Mouse (Mus musculus): ENCODE data around the gene Itga8. TPM values are rescaled to one million over a fixed set of nuclear protein-coding genes. Genes with fewer than 3 reads are reported as not detected.

The Itga8 gene
- polyA plus RNA-seq, 1 experiment, result 0.91 TPM

- Histone ChIP-seq H3K27ac (replicated peaks; ENCODE audit: low read depth, low read length) (no peak overlapping the region), H3K4me1 (ENCODE audit: control insufficient read depth, insufficient read depth, insufficient read length, low read length) (no peaks in the 10 kb centered on the region), H3K4me3 (ENCODE audit: insufficient read depth, low read depth, low read length) (no peak overlapping the region)
Measured at GRCm38 (mm10) chr2:12314028-12314427, 12.3 kb upstream of the Itga8 start.

DNA sequence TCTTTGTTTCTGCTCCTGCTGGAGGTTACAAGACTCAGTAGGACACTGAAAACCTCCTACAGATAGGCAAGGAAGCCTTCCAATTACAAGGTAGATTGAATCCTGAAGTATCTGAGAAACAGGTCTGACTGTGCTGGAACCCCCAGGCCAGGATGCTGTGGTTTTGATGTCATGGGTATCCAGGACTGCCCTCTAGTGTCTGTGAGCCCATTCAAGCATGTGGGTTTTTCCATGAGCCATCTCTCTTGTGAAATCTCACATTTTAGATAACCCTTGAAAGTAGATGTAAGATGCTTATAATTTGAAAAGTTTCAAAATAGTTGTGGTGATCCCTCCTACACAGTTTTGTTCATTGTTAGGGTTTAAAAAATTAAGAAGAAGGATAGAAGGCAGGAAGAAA lies 6.7 kb upstream of the Itga8 start:
- no peak overlapping the region for H3K27ac ChIP-seq (replicated peaks; ENCODE audit: low read depth, low read length)
- H3K4me1 ChIP-seq (ENCODE audit: control insufficient read depth, insufficient read depth, insufficient read length, low read length), result no peaks in the 10 kb centered on the region
- no peak overlapping the region for H3K4me3 ChIP-seq (ENCODE audit: insufficient read depth, low read depth, low read length)

GRCm38 (mm10) chr2:12307311-12307710 lies 5.6 kb upstream of the Itga8 start:
- no peak overlapping the region for H3K4me3 ChIP-seq (ENCODE audit: insufficient read depth, low read depth, low read length)
- no peaks in the 10 kb centered on the region for H3K4me1 ChIP-seq (ENCODE audit: control insufficient read depth, insufficient read depth, insufficient read length, low read length)
- H3K27ac ChIP-seq (replicated peaks; ENCODE audit: low read depth, low read length), result no peak overlapping the region

GRCm38 (mm10) chr2:12305064-12305650 lies 3.4 kb upstream of the Itga8 start:
- Histone ChIP-seq H3K4me1 (ENCODE audit: control insufficient read depth, insufficient read depth, insufficient read length, low read length) (no peaks in the 10 kb centered on the region), H3K4me3 (ENCODE audit: insufficient read depth, low read depth, low read length) (no peak overlapping the region), H3K27ac (replicated peaks; ENCODE audit: low read depth, low read length) (no peak overlapping the region)

- H3K4me3 ChIP-seq (ENCODE audit: insufficient read depth, low read depth, low read length), result no peak overlapping the region; the same call in 1 of the 2 replicates
Measured at GRCm38 (mm10) chr2:12300449-12301228, 1.1 kb downstream of the Itga8 start.

DNA sequence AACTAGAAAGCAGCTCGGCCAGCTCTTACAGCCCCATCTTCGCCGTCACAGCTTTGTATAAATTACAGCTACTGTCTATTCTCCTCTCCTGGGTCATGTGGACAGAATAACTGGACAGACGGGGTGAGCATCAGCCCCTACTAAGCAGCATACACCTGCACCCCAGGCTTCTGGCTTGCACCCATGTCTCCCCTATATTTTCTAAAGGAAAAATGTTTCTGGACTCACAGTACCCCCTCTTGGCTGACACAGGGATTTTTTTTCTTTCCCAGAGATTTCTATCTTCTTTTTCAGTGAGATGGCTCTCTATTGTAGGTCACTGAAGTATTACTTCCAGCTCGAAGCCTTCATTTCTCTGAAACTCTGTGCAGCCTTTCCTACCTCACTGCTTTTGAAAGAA lies 4.4 kb downstream of the Itga8 start:
- Histone ChIP-seq H3K4me1 (ENCODE audit: control insufficient read depth, insufficient read depth, insufficient read length, low read length) (no peaks in the 10 kb centered on the region), H3K27ac (replicated peaks; ENCODE audit: low read depth, low read length) (no peak overlapping the region), H3K4me3 (ENCODE audit: insufficient read depth, low read depth, low read length) (no peak overlapping the region)

More at GRCm38 (mm10) chr2:12300449-12301228, 1.1 kb downstream of the Itga8 start:
- Histone ChIP-seq H3K4me1 (ENCODE audit: control insufficient read depth, insufficient read depth, insufficient read length, low read length) (no peaks in the 10 kb centered on the region), H3K27ac (replicated peaks; ENCODE audit: low read depth, low read length) (no peak overlapping the region)

GRCm38 (mm10) chr2:12295150-12295549 lies 6.6 kb downstream of the Itga8 start:
- no peaks in the 10 kb centered on the region for H3K4me1 ChIP-seq (ENCODE audit: control insufficient read depth, insufficient read depth, insufficient read length, low read length)

GRCm38 (mm10) chr2:12294060-12294459 lies 7.7 kb downstream of the Itga8 start:
- Histone ChIP-seq H3K27ac (replicated peaks; ENCODE audit: low read depth, low read length) (no peak overlapping the region), H3K4me1 (ENCODE audit: control insufficient read depth, insufficient read depth, insufficient read length, low read length) (no peaks in the 10 kb centered on the region), H3K4me3 (ENCODE audit: insufficient read depth, low read depth, low read length) (no peak overlapping the region)

More at GRCm38 (mm10) chr2:12295150-12295549, 6.6 kb downstream of the Itga8 start:
- H3K27ac ChIP-seq (replicated peaks; ENCODE audit: low read depth, low read length), result no peak overlapping the region
- no peak overlapping the region for H3K4me3 ChIP-seq (ENCODE audit: insufficient read depth, low read depth, low read length)

DNA sequence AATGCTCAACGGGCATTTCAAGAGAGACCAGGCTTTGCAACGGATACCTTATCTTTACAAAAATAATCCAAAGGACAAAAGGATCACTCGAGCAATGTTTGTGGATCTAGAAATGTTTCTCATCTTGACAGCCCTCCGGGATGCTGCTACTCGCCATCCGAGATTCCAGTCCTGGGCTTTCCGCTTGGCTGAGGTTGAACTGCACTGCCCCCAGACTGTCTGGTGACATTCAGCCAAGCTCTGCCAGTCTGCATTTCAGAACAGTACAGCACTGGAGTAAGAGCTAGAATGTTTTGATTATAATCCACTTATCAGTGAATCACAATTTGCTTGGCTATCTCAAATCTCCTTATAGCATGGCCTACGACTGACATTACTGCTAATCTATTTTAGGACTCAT lies 8.3 kb downstream of the Itga8 start:
- Histone ChIP-seq H3K27ac (replicated peaks; ENCODE audit: low read depth, low read length) (no peak overlapping the region), H3K4me3 (ENCODE audit: insufficient read depth, low read depth, low read length) (no peak overlapping the region), H3K4me1 (ENCODE audit: control insufficient read depth, insufficient read depth, insufficient read length, low read length) (no peaks in the 10 kb centered on the region)

GRCm38 (mm10) chr2:12292023-12292820 lies 9.5 kb downstream of the Itga8 start:
- Histone ChIP-seq H3K4me1 (ENCODE audit: control insufficient read depth, insufficient read depth, insufficient read length, low read length) (no peaks in the 10 kb centered on the region), H3K4me3 (ENCODE audit: insufficient read depth, low read depth, low read length) (no peak overlapping the region), H3K27ac (replicated peaks; ENCODE audit: low read depth, low read length) (no peak overlapping the region)

GRCm38 (mm10) chr2:12290235-12290634 lies 11.5 kb downstream of the Itga8 start:
- H3K4me1 ChIP-seq (ENCODE audit: control insufficient read depth, insufficient read depth, insufficient read length, low read length), result no peaks in the 10 kb centered on the region
- no peak overlapping the region for H3K27ac ChIP-seq (replicated peaks; ENCODE audit: low read depth, low read length)
- H3K4me3 ChIP-seq (ENCODE audit: insufficient read depth, low read depth, low read length), result no peak overlapping the region

DNA sequence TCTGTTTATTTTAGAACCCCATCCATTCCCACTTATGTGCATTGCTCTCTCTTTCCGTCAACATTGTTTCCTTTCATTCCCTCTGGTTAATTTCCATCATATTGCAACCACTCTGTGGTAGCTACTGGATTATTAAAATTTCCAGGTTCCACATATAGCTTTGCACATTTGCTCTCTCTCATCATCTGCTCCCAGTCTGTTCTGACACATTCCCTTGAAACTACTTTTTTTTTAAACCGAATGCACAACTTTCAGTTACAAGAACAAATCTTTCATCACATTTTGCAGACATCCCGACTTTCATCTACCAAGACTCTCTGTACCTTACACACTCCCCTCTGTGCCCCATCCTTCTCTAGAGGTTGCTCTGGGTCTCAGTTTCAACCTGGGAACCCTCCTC lies 13.9 kb downstream of the Itga8 start:
- Histone ChIP-seq H3K4me3 (ENCODE audit: insufficient read depth, low read depth, low read length) (no peak overlapping the region), H3K4me1 (ENCODE audit: control insufficient read depth, insufficient read depth, insufficient read length, low read length) (no peaks in the 10 kb centered on the region), H3K27ac (replicated peaks; ENCODE audit: low read depth, low read length) (no peak overlapping the region)

DNA sequence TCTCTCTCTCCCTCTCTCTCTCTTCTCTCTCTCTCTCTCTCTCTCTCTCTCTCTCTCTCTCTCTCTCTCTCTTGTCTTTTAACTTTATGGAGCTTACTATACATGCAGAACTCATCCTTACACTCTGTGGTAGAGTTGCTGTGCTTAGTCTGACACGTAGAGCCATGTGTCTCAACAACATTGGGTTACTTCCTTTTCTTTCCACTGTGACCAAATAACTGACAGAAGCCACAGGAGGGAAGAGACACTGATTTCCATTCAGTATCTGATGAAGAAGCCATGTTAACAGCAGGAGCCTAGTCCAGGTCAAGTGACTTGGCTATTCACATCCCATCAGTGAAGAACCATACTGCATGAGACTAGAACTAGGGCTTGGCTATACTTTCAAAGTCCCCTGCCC lies 21.1 kb downstream of the Itga8 start:
- H3K27ac ChIP-seq (replicated peaks; ENCODE audit: low read depth, low read length), result no peak overlapping the region
- H3K4me1 ChIP-seq (ENCODE audit: control insufficient read depth, insufficient read depth, insufficient read length, low read length), result no peaks in the 10 kb centered on the region
- H3K4me3 ChIP-seq (ENCODE audit: insufficient read depth, low read depth, low read length), result no peak overlapping the region

- no peaks in the 10 kb centered on the region for H3K4me1 ChIP-seq (ENCODE audit: control insufficient read depth, insufficient read depth, insufficient read length, low read length)
- H3K4me3 ChIP-seq (ENCODE audit: insufficient read depth, low read depth, low read length), result no peak overlapping the region
- no peak overlapping the region for H3K27ac ChIP-seq (replicated peaks; ENCODE audit: low read depth, low read length)
Measured at GRCm38 (mm10) chr2:12279070-12279612, 22.6 kb downstream of the Itga8 start.

GRCm38 (mm10) chr2:12256635-12257317 lies 44.9 kb downstream of the Itga8 start:
- Histone ChIP-seq H3K27ac (replicated peaks; ENCODE audit: low read depth, low read length) (no peak overlapping the region), H3K4me3 (ENCODE audit: insufficient read depth, low read depth, low read length) (no peak overlapping the region), H3K4me1 (ENCODE audit: control insufficient read depth, insufficient read depth, insufficient read length, low read length) (no peaks in the 10 kb centered on the region; the same call in 1 of the 2 replicates)
